Mouse (Mus musculus) CH12.LX (cell line): ENCODE data around the gene Xylb. TPM values are rescaled to one million over a fixed set of nuclear protein-coding genes. Genes with fewer than 3 reads are reported as not detected.

ENCODE experiments used
- DNase-seq: peaks from one replicate; pipeline ENCODE4 v3.0.0-alpha.2; 2013; ENCODE audit errors: extremely low read depth
- H3K27ac ChIP-seq: 2 replicates; pipeline ENCODE4 v1.5.1; 2012; ENCODE audit warnings: low read depth, mild to moderate bottlenecking, control low read depth, moderate library complexity; ENCODE audit not compliant: insufficient read depth
- H3K27me3 ChIP-seq: replicated peaks from 2 replicates; pipeline ENCODE3; 2012; ENCODE audit warnings: inconsistent platforms
- H3K36me3 ChIP-seq, 2 experiments: replicated peaks in 1 of 2; 2 replicates each; pipeline versions ENCODE3 to v1.6.1; 2012; ENCODE audit warnings: inconsistent platforms in 1 of 2, low read length in 1 of 2, mild to moderate bottlenecking in 1 of 2, mixed read lengths in 1 of 2, moderate library complexity in 1 of 2; ENCODE audit not compliant: control insufficient read depth in 1 of 2, insufficient read depth in 1 of 2
- H3K4me1 ChIP-seq, 2 experiments: 2 replicates each; pipeline ENCODE4 v1.6.1; 2012; ENCODE audit warnings: inconsistent platforms in 1 of 2, moderate library complexity in 1 of 2; ENCODE audit not compliant: insufficient read depth in 2 of 2, control insufficient read depth in 1 of 2
- H3K4me2 ChIP-seq: 2 replicates; pipeline ENCODE4 v1.6.1; 2012; ENCODE audit warnings: low read depth, mild to moderate bottlenecking, control low read depth; ENCODE audit not compliant: poor library complexity, insufficient read depth, severe bottlenecking
- H3K4me3 ChIP-seq, 3 experiments: fragments of 150-350 bp in 1 of 3; sonication (generic) in 1 of 3; replicated peaks in 1 of 3; 2 replicates each; pipeline versions ENCODE3 to v1.5.1; 2011 to 2012; ENCODE audit warnings: low read depth in 2 of 3, low read length in 2 of 3, mild to moderate bottlenecking in 2 of 3, moderate library complexity in 2 of 3, control low read depth in 1 of 3, improper control_type of control experiment in 1 of 3, inconsistent platforms in 1 of 3, mixed read lengths in 1 of 3; ENCODE audit not compliant: poor library complexity in 1 of 3
- H3K79me2 ChIP-seq: replicated peaks from 2 replicates; pipeline ENCODE4 v1.6.1; 2012; ENCODE audit warnings: mild to moderate bottlenecking, moderate library complexity; ENCODE audit not compliant: control insufficient read depth, poor library complexity, insufficient read depth, severe bottlenecking; ENCODE audit errors: extremely low read depth
- H3K9ac ChIP-seq: 2 replicates; pipeline ENCODE4 v1.6.1; 2012; ENCODE audit warnings: low read depth, mild to moderate bottlenecking, control low read depth, moderate library complexity; ENCODE audit not compliant: insufficient read depth
- H3K9me3 ChIP-seq: replicated peaks from 2 replicates; pipeline ENCODE3; 2012; ENCODE audit warnings: low read length, inconsistent platforms, mixed read lengths
- BHLHE40 ChIP-seq: IDR thresholded peaks from 2 replicates; pipeline ENCODE4 v1.6.1; 2011; ENCODE audit warnings: mild to moderate bottlenecking, low read depth, low read length, improper control_type of control experiment
- CHD1 ChIP-seq: IDR thresholded peaks from 2 replicates; pipeline ENCODE4 v1.6.1; 2012; ENCODE audit warnings: low read depth, low read length, improper control_type of control experiment, inconsistent platforms
- CHD2 ChIP-seq: IDR thresholded peaks from 2 replicates; pipeline ENCODE4 v1.6.1; 2011; ENCODE audit warnings: low read length, improper control_type of control experiment
- E2F4 ChIP-seq: IDR thresholded peaks from 2 replicates; pipeline ENCODE4 v1.6.1; 2011; ENCODE audit warnings: low read depth, low read length, improper control_type of control experiment; ENCODE audit not compliant: insufficient replicate concordance
- ELF1 ChIP-seq: IDR thresholded peaks from 2 replicates; pipeline ENCODE4 v1.6.1; 2014; ENCODE audit warnings: low read depth, mild to moderate bottlenecking, inconsistent platforms, low read length, improper control_type of control experiment
- ETS1 ChIP-seq: conservative IDR thresholded peaks from 2 replicates; pipeline ENCODE4 v1.6.1; 2012; ENCODE audit warnings: low read depth, mild to moderate bottlenecking, inconsistent platforms, low read length, improper control_type of control experiment, moderate library complexity
- HCFC1 ChIP-seq: IDR thresholded peaks from 2 replicates; pipeline ENCODE4 v1.6.1; 2012; ENCODE audit warnings: low read depth, mild to moderate bottlenecking, inconsistent platforms, low read length, improper control_type of control experiment
- IRF4 ChIP-seq: IDR thresholded peaks from 2 replicates; pipeline ENCODE4 v1.6.1; 2014; ENCODE audit warnings: low read depth, mild to moderate bottlenecking, inconsistent platforms, low read length, improper control_type of control experiment
- JUND ChIP-seq: conservative IDR thresholded peaks from 2 replicates; pipeline ENCODE4 v1.6.1; 2011; ENCODE audit warnings: low read depth, low read length, improper control_type of control experiment
- KAT2A ChIP-seq: IDR thresholded peaks from 2 replicates; pipeline ENCODE4 v1.6.1; 2012; ENCODE audit warnings: low read length, improper control_type of control experiment, inconsistent platforms; ENCODE audit not compliant: insufficient replicate concordance
- MAFK ChIP-seq: IDR thresholded peaks from 2 replicates; pipeline ENCODE4 v1.6.1; 2011; ENCODE audit warnings: low read length, improper control_type of control experiment; ENCODE audit not compliant: insufficient replicate concordance
- MAX ChIP-seq: IDR thresholded peaks from 2 replicates; pipeline ENCODE4 v1.6.1; 2011; ENCODE audit warnings: low read length, improper control_type of control experiment
- MEF2A ChIP-seq: IDR thresholded peaks from 2 replicates; pipeline ENCODE4 v1.6.1; 2014; ENCODE audit warnings: low read depth, mild to moderate bottlenecking, inconsistent platforms, low read length, improper control_type of control experiment, borderline replicate concordance
- MXI1 ChIP-seq: IDR thresholded peaks from 2 replicates; pipeline ENCODE4 v1.6.1; 2011; ENCODE audit warnings: mild to moderate bottlenecking, low read depth, low read length, improper control_type of control experiment
- MYC ChIP-seq: IDR thresholded peaks from 2 replicates; pipeline ENCODE4 v1.6.1; 2011; ENCODE audit warnings: low read depth, mild to moderate bottlenecking, improper control_type of control experiment, low read length
- NELFE ChIP-seq: IDR thresholded peaks from 2 replicates; pipeline ENCODE4 v1.6.1; 2011; ENCODE audit warnings: low read depth, low read length, improper control_type of control experiment
- NRF1 ChIP-seq: IDR thresholded peaks from 2 replicates; pipeline ENCODE4 v1.6.1; 2014; ENCODE audit warnings: low read depth, mild to moderate bottlenecking, inconsistent platforms, low read length, improper control_type of control experiment, moderate library complexity
- PAX5 ChIP-seq: IDR thresholded peaks from 2 replicates; pipeline ENCODE4 v1.6.1; 2012; ENCODE audit warnings: low read length, inconsistent platforms, mixed read lengths
- POLR2A ChIP-seq: IDR thresholded peaks from 2 replicates; pipeline ENCODE4 v1.6.1; 2011; ENCODE audit warnings: low read depth, mild to moderate bottlenecking, improper control_type of control experiment, low read length
- POLR2AphosphoS2 ChIP-seq: IDR thresholded peaks from 2 replicates; pipeline ENCODE4 v1.6.1; 2011; ENCODE audit warnings: low read depth, low read length, improper control_type of control experiment
- RCOR1 ChIP-seq: conservative IDR thresholded peaks from 2 replicates; pipeline ENCODE4 v1.6.1; 2012; ENCODE audit warnings: low read depth, mild to moderate bottlenecking, inconsistent platforms, low read length, improper control_type of control experiment
- SIN3A ChIP-seq: IDR thresholded peaks from 2 replicates; pipeline ENCODE4 v1.6.1; 2012; ENCODE audit warnings: low read length, improper control_type of control experiment, inconsistent platforms
- TBP ChIP-seq: conservative IDR thresholded peaks from 2 replicates; pipeline ENCODE4 v1.6.1; 2011; ENCODE audit warnings: low read depth, low read length, improper control_type of control experiment
- TCF12 ChIP-seq: IDR thresholded peaks from 2 replicates; pipeline ENCODE4 v1.6.1; 2014; ENCODE audit warnings: low read depth, mild to moderate bottlenecking, inconsistent platforms, low read length, improper control_type of control experiment
- USF1 ChIP-seq: IDR thresholded peaks from 2 replicates; pipeline ENCODE4 v1.6.1; 2014; ENCODE audit warnings: low read depth, mild to moderate bottlenecking, inconsistent platforms, low read length, improper control_type of control experiment
- ZKSCAN1 ChIP-seq: IDR thresholded peaks from 2 replicates; pipeline ENCODE4 v1.6.1; 2012; ENCODE audit warnings: low read depth, inconsistent platforms, low read length, improper control_type of control experiment, borderline replicate concordance
- ZMIZ1 ChIP-seq: IDR thresholded peaks from 2 replicates; pipeline ENCODE4 v1.6.1; 2012; ENCODE audit warnings: low read depth, mild to moderate bottlenecking, inconsistent platforms, low read length, improper control_type of control experiment
- ZNF384 ChIP-seq: IDR thresholded peaks from 2 replicates; pipeline ENCODE4 v1.6.1; 2012; ENCODE audit warnings: low read depth, low read length, improper control_type of control experiment, inconsistent platforms
- dilution Hi-C: fragments of 300-500 bp; cut with MboI; formaldehyde crosslinking; loops from 2 replicates; pipeline ENCODE4 v1.14.3; 2020; ENCODE audit warnings: low sequenced_read_pairs; ENCODE audit not compliant: extremely low pct_unique_long_range_greater_than_20kb, extremely low pct_ligation_motif_present
- in situ Hi-C: fragments of 300-500 bp; cut with MboI; formaldehyde crosslinking; loops from 3 replicates; pipeline ENCODE4 v1.14.3; 2019; ENCODE audit warnings: low sequenced_read_pairs, low pct_ligation_motif_present, low pct_unique_long_range_greater_than_20kb, mixed read lengths
- polyA plus RNA-seq: library from polyadenylated mRNA; unstranded; fragments of >175 nt; gene quantifications from 2 replicates; pipeline ENCODE4 v1.2.1, GENCODE M21; 2012; ENCODE audit warnings: low read depth; ENCODE audit not compliant: insufficient read length
- total RNA-seq, 2 experiments: library from RNA; depleted of rRNA; stranded (reverse); fragments of 300-350 nt in 1 of 2; fragments of >200 nt in 1 of 2; gene quantifications; 2 replicates each; pipeline ENCODE4 v1.2.3; 2012 to 2014

Gene Xylb
- total and polyA plus RNA-seq, 3 experiments, result 2.5 to 7.1 (median 4.8) TPM

GRCm38 (mm10) chr9:119339106-119339505, 18.1 kb upstream of the Xylb start:
- TF ChIP-seq NELFE (no peak), MAX (no peak), TCF12 (no peak), CHD2 (peak; percentile 49; the same call in 1 of the 2 replicates), ZNF384 (no peak), PAX5 (no peak), HCFC1 (0 out of 2 replicates have a peak, but pooled peaks have one; percentile 2)
- TF ChIP-seq, all 38 proteins: peak for 2
- Histone ChIP-seq H3K9ac (peak overlapping the region; percentile 87), H3K36me3 (peaks cover 24 to 53% of the 10 kb centered on the region in 2 experiments), H3K4me1 (peaks cover 6 to 42% of the 10 kb centered on the region in 2 experiments), H3K4me3 (peak overlapping the region; percentile 75 to 94 (median 83)), H3K27me3 (no peaks in the 10 kb centered on the region), H3K79me2 (peaks cover 5% of the 10 kb centered on the region; the same call in 1 of the 2 replicates), H3K4me2 (peak overlapping the region; percentile 80), H3K27ac (no peak overlapping the region), H3K9me3 (no peaks in the 10 kb centered on the region)
- in situ Hi-C loops, result no loop called here
- dilution Hi-C loops, result no loop called here
- DNase-seq, result no peak

GRCm38 (mm10) chr9:119339558-119340211, 17.5 kb upstream of the Xylb start, which contains the start of gene Acaa1a:
TSS of gene Acaa1a (plus strand) at chr9:119339676.
- 0 out of 2 replicates have a peak, but pooled peaks have one; percentile 14 for TF ChIP-seq NRF1
- TF ChIP-seq ELF1, result peak; percentile 51
- TF ChIP-seq TCF12, result peak; percentile 64; the same call in 1 of the 2 replicates
- peak; percentile 83; the same call in 1 of the 2 replicates for TF ChIP-seq TBP
- peak; percentile 69; the same call in 1 of the 2 replicates for TF ChIP-seq SIN3A
- TF ChIP-seq ZNF384, result no peak
- peak; percentile 27 for TF ChIP-seq BHLHE40
- peak; percentile 16; the same call in 1 of the 2 replicates for TF ChIP-seq ETS1
- TF ChIP-seq MAX, result peak; percentile 67
- no peak for TF ChIP-seq RCOR1
- no peak; the same call in 1 of the 2 replicates for TF ChIP-seq MAFK
- peak; percentile 74; the same call in 1 of the 2 replicates for TF ChIP-seq NELFE
- no peak for TF ChIP-seq E2F4
- 0 out of 2 replicates have a peak, but pooled peaks have one; percentile 5 for TF ChIP-seq MEF2A
- TF ChIP-seq POLR2AphosphoS2, result peak; percentile 56; the same call in 1 of the 2 replicates
- peak; percentile 84 for TF ChIP-seq MXI1
- peak; percentile 72; the same call in 1 of the 2 replicates for TF ChIP-seq IRF4
- TF ChIP-seq POLR2A, result peak; percentile 83
- no peak for TF ChIP-seq USF1
- TF ChIP-seq JUND, result no peak
- no peak for TF ChIP-seq ZKSCAN1
- peak; percentile 82 for TF ChIP-seq ZMIZ1
- TF ChIP-seq HCFC1, result no peak
- TF ChIP-seq CHD1, result no peak
- 0 out of 2 replicates have a peak, but pooled peaks have one; percentile 17 for TF ChIP-seq MYC
- no peak for TF ChIP-seq KAT2A
- TF ChIP-seq, all 38 proteins: peak for 16
- in situ Hi-C loops, result no loop called here

More at GRCm38 (mm10) chr9:119339558-119340211, 17.5 kb upstream of the Xylb start, which contains the start of gene Acaa1a:
- Histone ChIP-seq H3K9me3 (no peaks in the 10 kb centered on the region), H3K4me2 (peak within 1 kb of the TSS; percentile 80), H3K9ac (peak within 1 kb of the TSS; percentile 87), H3K27me3 (no peaks in the 10 kb centered on the region), H3K4me1 (peaks cover 6 to 37% of the 10 kb centered on the region in 2 experiments), H3K79me2 (peaks cover 5% of the 10 kb centered on the region; the same call in 1 of the 2 replicates), H3K36me3 (peaks cover 30 to 55% of the 10 kb centered on the region in 2 experiments), H3K27ac (peak within 1 kb of the TSS; percentile 76), H3K4me3 (peak within 1 kb of the TSS; percentile 75 to 94 (median 83))
- dilution Hi-C loops, result no loop called here
- peak; percentile 85 for DNase-seq
